Mouse (Mus musculus) adrenal gland, adult 18-20 months (tissue): ENCODE measurements at regions not wholly inside any gene's neighbourhood (a gene's known extent, or its start where the extent isn't known, plus 50 kb on each side); places are given as distances from the start of the nearest gene placed in this dataset.

Source experiments
- DNase-seq, 2 experiments: peaks; one replicate each; pipeline ENCODE4 v3.0.0; 2021 to 2022; ENCODE audit warnings: low spot score in 2 of 2

GRCm38 (mm10) chr13:83110610-83111009 lies 393.2 kb upstream of the Mef2c start:
- DNase-seq: no peak

DNA sequence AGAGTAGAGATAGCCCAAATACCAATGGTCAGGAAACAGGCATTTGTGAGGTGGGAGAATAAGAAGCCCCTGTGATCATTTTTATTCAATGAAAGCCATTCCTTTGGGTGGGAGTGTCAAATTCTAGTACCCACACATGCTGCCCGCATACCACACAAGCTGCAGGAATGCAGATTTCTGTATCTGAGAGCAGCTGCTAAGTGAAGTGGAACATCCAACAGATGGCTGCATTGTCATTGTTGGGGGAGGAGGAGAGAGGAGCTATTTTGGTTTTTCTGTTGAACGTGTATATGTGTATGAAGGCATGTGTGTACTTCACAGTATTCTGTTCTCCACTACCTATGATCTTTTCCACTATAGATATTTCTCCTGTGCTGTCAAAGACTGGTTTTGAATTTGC lies 392.3 kb upstream of the Mef2c start:
- DNase-seq: no peak

DNA sequence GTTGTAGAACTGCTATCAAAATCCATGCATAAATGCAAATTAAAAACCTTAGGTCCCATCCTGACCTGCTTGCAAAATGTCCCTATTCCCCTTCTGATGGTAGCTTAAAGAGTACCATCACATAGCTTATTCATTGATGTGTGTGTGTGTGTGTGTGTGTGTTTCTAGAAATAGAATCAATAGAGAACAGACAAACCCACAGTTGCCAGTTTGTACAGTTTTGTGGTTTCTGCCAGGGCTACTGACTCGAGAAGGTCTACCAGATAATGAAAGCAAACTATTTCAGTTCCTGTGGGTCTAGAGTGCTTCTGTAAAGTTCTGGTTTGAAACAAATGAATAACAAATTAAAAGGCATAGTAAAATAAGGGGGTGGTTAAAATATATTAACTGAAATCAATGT lies 391.5 kb upstream of the Mef2c start:
- DNase-seq: no peak

DNA sequence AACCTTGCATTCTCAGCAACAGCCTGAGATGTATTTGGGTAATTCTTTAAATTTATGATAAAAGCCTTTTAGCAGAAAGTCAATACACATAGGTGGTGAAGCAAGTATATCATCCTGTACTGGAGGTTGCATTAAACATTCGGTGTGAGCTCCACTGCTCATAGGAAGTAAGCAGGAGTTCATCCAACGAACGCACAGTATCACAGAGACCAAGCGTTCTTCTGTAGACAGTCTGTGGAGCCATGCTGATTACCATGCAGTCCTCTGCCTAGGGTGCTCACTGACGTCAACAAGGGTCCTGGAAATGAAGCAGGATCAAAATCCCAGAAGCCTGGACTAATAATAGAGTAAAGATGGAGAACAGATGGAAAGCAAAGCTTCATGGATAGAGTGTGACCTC lies 391.1 kb upstream of the Mef2c start:
- DNase-seq: no peak

DNA sequence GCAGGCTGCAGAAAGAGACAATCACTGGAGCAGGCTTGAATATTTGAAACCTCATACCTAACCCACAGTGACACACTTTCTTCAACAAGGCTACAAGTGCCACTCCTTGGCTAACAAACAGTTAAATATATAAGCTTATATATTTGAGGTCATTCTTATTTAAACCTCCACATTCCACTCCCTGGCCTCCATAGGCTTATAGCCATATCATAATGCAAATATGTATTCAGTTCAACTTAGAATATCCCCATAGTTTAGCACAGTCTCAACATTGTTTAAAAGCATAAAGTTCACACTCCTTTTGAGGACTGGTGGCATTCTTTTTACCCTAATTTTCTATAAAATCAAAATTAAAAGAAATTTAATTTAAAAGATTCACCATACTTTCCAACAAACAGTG lies 390.0 kb upstream of the Mef2c start:
- no peak for DNase-seq

DNA sequence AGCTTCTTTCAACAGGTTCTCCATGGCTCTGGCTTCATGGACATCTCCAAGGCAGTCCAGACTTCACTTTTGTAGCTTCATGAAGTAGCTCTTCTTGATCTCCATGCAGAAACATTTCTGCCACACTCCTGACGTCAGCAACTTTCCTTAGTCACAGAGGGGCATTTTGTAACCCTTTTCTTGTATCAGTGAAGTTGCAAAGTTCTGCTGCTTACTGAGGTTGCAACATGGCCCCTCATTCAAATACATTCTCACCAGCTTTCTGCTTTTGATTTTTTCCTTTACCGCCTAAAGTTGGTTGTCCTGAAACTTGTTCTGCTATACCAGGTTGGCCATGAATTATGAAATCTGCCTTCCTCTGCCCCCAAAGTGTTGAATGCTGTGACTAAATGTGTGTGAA lies 389.4 kb upstream of the Mef2c start:
- no peak for DNase-seq

GRCm38 (mm10) chr13:83115691-83116090 lies 388.1 kb upstream of the Mef2c start:
- DNase-seq: no peak

GRCm38 (mm10) chr13:83120343-83120742 lies 383.5 kb upstream of the Mef2c start:
- no peak for DNase-seq

DNA sequence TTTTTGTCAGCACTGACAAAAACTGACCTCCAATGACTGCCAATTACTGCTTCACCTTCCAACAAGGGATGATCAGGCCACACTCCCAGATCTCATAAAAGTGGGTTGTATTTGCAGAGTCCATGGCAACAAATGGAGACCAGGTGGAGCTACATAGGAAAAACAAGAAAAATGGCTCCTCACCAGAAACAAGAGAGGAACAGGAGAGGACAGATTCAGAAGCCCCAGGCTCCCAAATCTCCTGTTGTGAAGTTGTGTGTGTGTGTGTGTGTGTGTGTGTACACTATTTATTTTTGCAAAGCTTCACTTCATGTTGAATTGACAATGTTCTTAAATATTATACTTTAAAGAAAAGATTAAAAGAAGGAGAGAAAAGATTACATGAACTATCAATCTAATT lies 380.2 kb upstream of the Mef2c start:
- no peak for DNase-seq

GRCm38 (mm10) chr13:83124651-83125050 lies 379.2 kb upstream of the Mef2c start:
- DNase-seq: no peak

- DNase-seq: no peak
Observed at GRCm38 (mm10) chr13:83126438-83126837, 377.4 kb upstream of the Mef2c start.

DNA sequence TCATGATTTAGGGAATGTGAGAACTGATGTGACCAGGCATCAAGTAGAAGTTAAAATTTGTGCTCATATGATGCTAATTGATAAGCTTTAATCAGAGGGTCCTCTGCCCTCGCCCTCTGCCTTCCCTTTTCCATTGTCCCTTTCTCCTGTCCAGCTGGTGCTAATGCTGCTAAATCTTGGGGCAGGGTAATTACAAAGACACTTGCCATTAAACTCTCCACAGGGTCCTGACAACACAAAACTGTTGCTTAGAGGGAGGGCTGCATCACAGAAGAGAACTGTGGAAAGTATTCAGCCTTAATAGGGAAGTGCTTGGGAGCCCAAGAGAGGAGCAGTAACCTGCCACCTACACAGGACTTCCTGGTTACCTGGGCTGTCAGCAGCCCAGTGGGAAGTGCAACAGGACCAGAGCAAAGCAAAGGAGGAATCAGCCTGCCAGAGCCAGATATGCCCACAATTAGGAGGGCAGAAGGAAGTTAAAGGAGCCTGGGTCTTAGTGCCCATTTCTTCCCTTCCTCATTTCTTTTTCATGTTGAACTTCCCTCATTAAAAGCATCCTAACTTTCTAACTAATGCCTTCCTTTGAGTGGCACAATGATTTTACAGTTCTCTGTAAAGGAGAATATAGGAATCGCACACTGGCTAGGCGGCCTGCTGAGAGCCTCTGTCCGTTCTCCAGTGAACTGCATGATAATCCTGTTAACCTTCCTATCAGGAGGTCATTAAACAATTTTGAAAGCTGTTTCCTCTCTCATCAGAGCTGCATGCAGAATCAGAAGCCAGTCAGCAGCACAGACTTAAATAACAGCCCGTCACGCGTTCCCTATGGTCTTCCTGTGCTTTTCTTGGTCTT lies 372.5 kb upstream of the Mef2c start:
- no peak for DNase-seq

- DNase-seq: no peak
Observed at GRCm38 (mm10) chr13:83131982-83132354, 371.9 kb upstream of the Mef2c start.

DNA sequence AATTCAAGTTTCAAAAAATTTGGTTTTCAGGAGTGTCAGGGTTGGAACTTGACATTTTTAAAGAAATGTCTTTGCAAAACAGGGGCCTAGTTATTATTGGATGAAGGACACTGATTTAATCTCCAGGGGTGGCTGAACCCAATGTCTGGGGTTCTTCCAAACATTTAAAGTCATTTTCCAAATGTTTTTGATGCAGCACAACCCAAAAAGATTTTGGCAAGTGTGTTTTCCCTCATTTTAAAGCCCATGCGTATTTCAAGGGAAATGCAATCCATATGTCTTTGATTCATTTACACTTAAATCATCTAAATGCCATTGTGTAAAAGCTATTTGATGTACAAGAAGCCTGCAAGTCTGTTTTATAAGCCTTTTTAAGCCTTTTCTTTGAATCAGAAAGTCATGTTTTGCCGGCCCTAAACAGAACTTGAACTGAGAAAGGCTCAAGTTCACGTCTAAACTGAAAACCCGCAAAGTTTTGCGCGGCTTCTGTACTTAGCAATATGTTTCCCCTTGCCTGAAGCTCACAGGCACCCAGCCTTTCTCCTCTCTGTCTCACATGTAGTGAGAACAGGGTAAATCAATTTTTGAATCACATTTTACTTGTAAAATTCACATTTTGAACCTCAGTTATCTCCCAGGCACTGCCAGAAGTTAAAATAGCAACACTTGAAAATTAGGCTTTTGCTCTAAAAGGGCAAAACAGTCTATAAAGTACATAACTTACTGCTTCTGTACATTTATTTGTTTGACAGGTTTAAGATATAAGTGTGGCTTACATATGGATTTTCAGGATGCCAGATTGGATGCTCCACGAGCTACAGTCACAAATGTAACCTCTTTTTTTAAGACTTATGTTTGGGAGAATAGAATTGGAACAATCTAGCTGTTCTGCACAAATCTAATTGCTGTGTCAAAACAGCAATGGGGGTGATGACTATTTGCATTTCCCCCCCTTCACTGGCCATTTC lies 370.9 kb upstream of the Mef2c start:
- DNase-seq: no peak

DNA sequence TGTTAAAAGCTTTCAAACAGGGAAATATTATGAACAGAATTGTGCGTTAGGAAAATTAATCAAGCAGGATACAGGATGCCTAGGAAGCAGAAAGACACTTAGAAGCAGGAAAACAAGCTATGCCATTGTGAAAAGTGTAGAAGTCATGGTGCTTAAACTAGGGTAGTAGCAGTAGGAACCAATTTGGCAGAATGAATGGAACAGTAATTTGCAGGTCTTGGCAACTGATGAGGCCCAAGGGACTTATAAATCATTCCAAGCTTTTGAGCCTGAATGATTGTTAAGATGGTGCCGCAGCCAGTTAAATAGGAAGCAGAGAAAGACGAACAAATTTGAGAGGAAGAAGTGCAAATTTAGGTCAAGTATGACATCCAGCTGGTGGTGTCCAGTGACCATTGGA lies 360.5 kb upstream of the Mef2c start:
- no peak for DNase-seq

- no peak for DNase-seq
Observed at GRCm38 (mm10) chr13:83154626-83155124, 349.2 kb upstream of the Mef2c start.

DNA sequence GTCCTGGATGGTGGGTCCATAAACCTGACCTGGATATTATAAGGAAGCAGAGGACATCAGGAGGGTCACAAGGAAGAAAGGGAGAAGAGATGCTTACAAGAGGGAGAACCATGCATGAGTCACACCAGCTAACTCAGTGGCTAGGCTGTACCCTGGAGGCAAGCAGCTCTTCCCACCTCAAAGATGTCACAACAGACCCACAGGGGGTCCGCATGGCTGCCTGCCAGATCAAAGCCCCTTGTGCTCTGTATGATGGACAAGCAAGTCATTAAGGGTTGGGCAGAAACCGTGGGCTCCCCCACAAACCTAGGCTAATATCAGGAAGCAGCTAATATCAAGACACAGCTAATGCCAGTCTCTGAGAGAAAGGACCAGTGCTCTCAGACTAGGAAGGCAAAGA lies 343.9 kb upstream of the Mef2c start:
- no peak for DNase-seq

DNA sequence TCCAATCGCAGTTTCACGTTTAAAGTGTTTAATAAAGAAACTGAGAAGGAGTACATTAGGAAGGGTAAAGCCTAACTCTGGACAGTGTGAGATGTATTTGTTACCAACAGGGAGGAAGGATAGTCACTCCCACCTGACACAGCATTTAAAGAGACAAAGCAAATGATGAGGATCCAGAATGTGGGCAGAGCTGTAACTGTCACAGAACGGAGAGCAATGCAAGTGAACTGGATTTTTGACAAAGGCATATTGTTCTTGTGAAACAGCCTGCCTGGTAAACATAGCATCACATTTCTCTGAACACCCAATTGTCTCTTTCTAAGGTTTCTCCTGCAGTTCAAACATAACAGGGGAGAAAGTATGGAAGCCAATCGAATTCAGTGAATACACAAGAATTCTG lies 341.1 kb upstream of the Mef2c start:
- DNase-seq: no peak

DNA sequence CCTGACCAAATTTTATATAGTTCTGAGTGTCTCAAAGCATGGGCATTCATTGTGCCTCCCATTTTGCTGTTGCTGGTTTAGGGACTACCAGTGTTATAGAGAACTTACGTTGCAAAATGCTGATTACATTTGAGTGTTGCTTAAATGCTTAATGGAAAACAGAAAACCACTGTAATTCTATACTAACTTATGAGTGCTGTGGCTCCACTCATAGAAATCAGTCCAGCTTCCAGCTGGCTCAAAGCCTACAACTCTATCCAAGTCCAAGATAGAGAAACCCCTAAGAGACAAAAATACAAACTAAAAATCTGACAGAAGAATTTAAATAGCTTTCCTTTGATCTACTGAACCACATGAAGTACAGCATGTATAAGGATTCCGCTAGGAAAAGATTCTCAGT lies 328.7 kb upstream of the Mef2c start:
- DNase-seq: no peak

- no peak for DNase-seq
Observed at GRCm38 (mm10) chr13:83201931-83202671, 301.7 kb upstream of the Mef2c start.

- no peak for DNase-seq
Observed at GRCm38 (mm10) chr13:83206622-83207021, 297.2 kb upstream of the Mef2c start.
